Mouse (Mus musculus) 3134 (cell line): ENCODE data around the gene Etfa.
A peak's percentile ranks its signal among the peaks of the same experiment; 100 is the strongest.

Source experiments
- DNase-seq: peaks from one replicate; pipeline ENCODE4 v3.0.0-alpha.2; 2011; ENCODE audit warnings: low spot score; ENCODE audit not compliant: insufficient read length; ENCODE audit errors: extremely low read depth

Gene Etfa

DNA sequence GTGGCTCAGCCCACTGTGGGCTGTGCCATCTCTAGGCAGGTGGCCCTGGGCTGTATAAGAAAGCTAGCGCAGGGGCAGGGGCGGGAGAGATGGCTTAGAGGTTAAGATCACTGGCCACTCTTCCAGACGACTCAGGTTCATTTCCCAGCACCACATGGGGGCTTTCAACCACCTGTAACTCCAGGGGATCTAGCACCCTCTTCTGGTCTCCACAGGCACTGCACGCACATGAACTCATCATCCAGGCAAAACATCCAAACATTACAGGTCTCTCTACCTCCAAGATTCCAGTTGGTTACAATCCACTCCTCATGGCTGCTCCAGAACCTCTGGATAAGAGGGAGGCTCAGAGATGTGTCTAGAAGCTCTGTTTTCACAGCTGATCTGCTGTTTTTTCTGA is 13.7 kb upstream of the Etfa start:
- DNase-seq = no peak

DNA sequence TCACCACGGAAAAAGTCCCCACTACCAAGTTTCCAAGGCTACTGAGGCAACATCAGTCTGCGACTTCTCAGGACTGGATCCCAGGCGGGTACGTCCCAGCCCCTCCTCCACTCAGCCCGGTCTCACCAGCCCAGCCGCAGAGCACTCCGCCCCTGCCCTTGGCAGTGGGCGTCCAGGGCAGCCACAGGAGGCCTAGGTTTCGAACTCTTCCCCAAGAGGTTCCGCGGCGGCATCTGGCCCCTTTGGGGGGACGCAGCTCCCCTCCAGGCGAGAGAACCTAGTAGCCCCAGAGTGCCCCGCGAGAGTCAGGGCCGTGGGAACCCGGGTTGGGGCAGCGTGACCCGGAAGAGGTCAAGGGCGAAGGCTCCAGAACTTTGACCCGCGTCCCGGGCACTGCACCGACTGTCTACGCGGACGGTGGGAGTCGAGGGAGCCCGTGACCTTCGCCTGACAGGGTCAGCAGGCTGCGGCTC is 486 bp downstream of the Etfa start:
- DNase-seq = peak; percentile 81

DNA sequence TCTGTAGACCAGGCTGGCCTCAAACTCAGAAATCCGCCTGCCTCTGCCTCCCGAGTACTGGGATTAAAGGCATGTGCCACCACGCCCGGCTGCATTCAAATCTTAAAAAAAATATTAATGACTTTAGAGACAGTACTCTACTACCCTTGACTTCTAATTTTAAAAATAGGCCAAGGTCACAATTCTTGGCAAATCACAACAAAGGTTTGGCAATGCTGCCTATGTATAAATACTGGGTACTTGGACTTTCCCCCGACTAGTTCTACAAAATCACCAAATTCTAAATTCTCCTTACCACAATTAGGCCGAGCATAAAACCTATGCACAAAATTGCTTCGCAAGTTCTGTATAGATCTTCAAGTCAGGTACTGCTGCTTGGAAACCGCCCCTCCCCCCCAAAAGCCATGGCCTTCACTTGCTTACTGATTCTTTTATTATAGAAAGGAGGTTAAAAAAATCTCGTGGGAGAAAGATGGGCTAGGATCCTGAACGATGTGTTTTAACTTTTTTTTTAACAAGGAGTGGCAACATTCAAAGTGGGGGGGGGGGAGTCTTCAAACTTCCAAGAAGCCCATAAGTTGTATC is 1.3 kb downstream of the Etfa start:
- no peak for DNase-seq

DNA sequence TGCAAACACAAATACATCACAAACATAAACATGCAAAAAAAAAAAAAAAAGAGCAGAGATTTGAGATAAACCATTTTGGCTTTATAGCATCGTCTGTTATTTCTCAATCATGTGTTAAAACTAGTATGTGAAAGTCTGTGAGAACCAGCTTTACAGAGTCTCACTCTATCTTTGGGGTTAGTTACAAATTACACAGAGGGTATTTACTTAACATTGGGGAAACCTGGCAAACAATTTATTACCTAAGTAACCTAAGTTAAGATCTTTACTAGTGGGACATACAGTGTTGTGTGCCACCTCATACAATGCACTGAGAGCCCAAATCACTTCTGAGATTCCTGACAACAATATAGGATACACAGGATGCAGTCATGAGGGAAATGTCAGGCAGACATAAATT is 2.3 kb downstream of the Etfa start:
- DNase-seq = no peak

DNA sequence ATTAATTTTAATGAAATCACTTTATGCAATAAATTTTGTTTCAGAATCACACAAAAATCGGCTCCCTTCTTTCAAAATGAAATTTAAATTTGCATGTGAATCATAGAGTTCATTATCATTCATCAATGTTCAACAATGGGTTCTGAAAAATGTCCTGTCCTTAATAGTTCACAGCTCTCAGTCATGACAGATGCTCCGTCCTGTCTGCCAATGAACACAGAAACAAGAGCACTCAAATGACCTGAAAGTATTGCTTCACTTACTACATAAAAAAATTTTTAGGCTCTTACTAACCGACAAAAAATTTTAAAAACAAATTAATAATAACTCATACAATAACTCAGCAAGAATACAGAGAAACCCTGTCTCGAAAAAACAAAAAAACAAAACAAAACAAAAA is 3.3 kb downstream of the Etfa start:
- no peak for DNase-seq

DNA sequence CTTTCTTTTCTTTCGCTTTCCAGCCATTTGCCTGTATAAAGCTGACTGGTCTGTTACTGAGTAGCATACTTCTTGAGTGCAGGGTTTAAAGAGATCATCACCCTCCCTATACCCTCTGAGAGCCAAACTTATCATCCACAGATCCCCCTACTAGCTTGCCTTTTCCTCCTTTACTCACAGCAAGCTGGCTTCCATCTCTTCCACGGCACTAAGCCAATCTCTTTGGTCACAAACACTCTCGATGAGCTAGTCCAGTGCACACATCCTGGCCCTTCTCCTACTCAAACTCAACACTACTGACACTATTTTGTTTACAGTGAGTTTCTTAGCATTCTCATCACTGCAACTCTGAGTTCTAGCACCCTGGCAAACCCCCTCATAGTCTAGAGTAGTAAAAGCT is 4.1 kb downstream of the Etfa start:
- no peak for DNase-seq

DNA sequence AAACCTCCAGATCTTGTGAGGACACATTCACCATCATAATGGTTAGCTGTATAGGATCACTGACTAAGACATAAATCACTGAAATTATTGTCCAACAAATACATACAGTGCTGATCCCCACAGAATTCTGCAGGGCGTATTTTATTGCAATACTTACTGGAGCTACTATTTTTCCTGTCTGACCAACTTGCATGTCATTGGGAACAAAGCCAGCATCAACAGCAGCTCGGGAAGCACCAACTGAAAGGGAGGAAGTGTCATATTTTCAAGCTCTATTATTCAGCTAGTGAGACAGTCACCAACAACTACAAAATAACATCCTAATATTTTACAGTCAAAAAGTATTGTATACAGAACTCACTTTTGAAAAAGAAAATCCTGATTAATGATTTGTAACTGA is 29.9 kb downstream of the Etfa start:
- DNase-seq = no peak

DNA sequence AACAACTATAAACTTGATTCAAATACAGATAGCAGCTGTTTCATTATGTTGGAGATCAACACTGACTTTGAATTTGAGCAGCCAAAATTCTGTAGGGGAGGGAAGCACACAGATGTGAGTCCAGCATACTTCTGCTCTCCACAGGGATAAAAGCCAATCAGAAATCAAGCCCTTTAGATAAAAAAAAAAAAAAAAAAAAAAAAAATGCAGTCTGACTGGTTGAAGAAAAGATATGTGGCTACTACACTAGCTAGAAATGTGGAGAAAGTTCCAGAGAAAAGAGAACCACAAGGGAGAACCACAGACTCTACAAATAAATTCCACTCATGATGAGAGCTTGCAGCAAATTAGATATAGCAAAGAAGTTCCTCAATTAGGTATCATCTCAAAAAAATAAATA is 33.3 kb downstream of the Etfa start:
- no peak for DNase-seq

DNA sequence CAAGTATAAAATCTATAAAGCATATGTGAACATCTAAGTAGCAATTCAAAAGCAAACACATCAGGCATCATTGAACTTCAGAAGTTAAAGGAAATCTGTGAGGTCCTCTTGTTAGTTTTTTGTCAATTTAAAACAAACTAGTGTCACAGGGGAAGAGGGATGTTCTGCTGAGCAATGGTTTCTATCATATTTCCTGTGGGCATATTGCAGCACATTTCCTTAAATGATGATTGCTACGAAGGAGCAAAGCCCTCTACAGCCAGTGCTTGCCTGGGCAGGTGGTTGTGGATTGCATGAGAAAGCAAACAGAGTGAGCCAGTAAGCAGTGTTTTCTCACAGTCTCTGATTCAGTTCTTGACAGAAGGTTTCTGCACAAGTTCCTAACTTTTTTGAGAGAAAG is 36.0 kb downstream of the Etfa start:
- DNase-seq = no peak

DNA sequence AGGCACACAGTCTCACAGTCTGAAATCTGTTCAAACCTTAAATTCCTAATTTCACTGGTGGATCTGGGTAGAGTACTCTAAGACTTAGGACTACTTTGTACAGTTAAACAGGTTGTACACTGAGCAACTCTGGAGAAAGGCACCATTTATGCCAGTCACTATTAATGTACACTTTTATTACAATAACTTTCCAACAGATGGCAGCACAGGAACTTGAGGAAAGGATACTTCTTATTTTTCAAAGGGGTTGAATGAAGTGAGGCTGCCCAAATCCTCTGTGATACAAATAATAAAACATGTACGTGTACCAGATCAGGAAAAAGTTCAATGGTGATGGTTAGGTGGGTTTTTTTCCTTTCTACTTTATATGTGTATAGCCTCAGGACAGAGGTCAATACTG is 43.6 kb downstream of the Etfa start:
- no peak for DNase-seq

DNA sequence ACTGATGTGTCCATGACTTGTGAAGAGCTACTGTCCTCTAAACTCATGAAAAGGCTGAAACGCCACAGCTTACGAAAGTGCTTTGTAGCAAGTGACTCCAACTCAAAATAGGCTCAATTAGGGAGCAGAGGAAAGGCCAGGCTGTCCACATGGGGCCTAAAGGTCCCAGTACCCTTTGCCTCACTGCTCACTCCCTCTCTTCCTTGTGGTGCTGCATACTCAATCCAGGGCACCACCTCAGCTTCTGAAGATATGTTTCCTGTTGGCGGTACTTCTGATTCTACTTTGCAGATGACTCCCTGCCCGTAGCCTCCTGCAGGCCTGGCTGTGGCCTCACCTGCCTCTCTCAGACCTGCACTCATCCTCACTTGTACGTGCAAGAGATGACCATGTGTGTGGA is 58.7 kb downstream of the Etfa start:
- DNase-seq = no peak

DNA sequence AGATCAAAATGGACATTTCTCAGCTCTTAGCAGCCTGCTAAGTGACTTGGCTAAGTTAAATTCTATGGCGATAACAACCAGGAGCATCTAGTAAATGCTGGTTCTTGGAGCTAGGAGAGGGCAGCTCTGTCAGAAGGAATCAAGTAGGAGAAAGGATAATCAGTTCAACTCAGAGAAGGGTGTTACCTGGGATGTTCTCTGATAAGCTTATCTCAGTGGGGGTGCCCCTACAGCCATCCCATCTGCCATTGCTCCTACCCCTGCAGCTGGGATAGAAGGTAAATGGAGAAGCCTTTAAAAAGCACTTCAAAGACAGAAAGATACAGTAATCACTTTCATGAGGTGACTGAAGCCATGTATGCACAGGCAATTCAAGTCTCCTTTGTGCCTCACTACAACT is 59.1 kb downstream of the Etfa start:
- no peak for DNase-seq

DNA sequence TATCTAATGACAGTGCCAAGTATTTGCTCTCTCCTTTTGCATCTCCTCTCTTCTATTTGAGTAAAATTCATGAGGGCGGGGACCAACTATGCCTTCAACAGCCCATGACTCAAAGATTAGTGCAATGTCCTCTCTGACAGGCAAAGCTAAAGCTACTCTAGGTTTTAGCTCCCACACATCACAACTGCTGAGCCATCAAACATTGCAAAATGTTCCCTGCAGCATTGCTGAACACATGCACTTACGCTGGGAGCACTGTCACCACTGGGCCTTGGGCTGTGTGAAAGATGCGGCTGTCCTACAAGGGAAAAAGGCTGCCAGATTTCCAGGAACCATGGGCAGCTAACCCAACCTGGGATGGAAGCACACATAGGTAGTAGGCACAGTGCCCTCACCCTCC is 60.6 kb downstream of the Etfa start:
- no peak for DNase-seq

DNA sequence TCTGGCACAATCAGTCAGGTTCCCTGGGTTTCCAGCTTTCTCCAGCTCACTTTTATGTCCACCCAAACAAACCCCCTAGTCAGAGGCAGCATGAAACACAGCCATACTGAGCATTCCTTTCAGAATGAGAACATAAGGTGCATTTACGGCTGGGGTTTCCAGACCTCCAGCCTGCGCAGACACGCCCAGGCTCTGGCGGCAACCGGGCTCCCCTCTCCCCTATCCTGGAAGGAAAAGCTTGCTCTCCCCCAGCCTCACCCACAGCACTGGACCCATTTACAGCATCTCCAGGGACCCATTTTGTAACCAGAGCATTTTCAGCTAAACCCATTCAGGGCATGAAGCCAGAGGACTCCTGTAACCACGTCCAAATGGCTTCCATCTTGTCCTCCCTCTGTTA is 62.0 kb downstream of the Etfa start:
- DNase-seq = no peak

DNA sequence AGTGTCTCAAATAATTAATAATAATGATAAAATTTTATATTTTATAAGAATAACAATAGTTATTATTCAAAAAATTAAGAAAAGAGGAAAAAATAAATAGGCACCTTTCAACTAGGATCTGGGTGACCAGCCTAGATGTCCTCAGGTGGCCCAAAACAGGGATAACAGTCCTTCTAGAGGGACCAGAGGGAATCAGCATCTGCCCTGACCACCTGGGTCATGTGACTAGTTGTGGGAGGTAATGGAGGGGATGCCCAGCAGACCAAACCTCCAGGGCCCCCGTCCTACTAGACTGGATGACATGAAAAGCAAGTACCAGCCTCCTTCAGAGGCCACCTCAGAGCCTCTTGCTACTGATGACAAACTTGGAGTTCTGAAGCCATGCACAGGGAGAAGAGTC is 62.9 kb downstream of the Etfa start:
- no peak for DNase-seq

DNA sequence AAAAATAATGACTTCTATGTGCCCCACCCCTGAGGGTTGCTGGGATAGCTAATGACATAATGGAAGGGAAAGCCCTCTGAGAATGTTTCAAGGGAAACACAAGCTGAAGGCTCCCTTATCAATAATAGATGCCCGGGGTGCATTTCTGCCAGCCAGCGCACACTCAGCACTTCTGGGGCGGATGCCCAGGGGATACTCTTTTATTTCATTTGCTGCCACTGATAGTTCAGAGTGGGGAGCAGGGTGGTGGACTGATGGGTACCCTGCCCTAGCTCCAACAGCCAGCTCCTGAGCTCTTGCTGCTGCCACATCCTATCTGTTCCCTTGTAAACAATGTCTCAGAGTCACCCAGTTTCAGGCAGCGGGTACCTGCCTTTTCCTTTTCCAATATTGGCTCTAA is 64.5 kb downstream of the Etfa start:
- DNase-seq = no peak

DNA sequence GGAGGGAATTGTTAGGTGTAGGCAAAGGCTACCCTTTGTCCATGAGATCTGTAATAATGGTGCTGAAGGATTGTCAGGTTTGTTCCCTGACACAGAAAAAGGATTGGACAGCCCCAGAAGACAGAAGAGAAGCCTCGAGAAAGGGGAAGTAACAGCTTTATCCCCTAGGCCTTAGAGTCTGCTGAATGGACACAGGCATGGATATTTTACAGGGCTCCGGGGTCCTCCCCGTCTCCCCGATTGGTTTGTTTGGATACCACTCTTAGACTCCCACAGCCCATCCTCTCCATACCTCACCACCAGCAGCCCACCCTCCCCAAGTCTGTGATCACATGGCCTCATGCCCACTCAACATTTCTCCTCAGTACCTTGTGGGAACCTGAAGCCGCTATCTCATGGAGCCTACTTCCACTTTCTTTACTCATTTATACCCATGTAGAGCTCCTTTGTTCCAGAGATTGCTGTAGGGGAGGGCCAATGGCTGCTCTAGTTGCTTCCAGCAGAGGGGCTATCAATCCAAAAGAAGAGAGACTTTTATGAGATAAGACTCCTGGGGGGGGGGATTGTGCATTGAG is 72.8 kb downstream of the Etfa start:
- DNase-seq = no peak

DNA sequence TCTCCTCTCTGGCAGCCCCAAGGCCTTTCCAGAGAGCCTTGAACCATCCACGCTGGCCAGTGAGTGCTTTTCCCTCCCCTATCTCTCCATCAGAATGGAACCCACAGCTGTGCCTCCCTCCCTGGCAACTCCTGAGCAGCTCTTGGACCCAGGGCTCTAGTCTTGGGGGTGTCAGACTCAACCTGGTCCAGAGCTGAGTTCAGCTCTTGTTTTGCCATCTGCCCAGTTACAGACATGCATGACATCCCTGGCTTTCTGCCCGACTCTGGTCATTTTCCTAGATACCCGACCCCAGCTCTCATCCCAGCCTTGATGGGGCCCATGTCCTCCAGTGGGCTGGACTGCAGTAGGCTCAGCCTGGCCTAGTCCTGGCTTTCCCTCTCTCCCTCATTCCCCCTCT is 73.6 kb downstream of the Etfa start:
- no peak for DNase-seq

DNA sequence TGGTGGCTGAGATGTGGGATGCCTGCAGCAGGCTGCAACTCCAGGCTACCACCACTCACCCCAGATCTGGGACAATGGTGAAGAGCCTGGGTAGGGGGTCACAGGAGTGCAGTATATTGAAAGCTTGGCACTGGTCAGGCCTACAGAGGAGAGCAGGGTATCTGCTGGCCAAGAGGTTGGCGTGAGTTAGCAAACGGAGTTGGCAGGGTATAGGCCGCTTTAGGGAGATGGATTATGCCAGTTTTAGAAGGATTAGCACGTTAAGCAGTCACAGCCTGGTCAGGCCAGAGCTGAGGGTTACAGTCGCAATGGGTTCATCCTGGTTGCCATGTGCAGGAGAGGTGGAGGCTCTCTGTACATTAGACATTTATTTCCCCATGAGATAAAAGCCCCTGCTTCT is 78.2 kb downstream of the Etfa start:
- no peak for DNase-seq

DNA sequence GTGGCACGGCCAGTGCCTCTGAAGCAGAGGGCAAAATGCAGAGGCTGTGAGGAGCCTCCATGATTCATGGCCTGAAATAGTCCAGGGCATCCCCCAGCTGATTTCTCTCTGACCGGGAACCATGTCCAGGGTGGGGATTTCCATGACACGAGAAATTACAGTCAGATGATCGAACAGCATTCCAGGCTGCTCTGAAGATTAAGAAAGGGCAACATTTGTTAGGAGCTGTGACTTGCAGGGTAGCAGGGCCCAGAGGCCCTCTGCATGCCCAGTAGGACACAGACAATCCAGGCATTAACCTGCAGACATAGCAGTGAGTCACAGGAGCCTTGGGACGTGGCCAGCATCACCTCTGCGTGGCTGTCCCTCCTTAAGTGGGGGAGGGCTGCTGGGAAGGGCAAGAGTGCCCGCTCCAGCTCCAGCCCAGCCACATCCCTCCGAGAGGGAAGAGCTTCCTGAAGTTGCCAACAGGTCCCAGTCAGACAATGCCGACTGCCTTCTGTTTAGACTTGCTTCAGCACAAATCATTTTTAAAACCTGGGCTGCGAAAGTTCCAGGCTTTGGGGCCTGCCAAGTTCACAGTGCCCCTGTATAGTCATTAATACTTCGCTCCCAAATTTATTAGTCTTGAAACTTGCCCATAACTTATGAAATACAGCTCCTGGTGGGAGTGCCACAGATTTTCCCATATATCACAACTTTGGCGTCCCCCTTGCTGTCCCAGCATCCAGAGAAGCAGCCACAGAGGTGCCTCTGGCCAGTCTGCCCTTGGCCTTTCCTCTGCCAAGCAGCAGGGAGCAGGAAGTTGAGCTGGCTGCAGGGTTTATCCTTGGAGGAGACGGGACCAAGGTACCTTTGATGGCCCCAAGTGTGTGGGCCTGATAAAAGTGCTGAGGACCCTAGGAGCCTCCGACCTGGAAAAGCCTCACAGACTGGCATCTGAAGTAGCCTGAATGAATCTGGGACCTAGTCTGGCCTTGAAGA is 79.4 kb downstream of the Etfa start:
- peak; percentile 57 for DNase-seq

DNA sequence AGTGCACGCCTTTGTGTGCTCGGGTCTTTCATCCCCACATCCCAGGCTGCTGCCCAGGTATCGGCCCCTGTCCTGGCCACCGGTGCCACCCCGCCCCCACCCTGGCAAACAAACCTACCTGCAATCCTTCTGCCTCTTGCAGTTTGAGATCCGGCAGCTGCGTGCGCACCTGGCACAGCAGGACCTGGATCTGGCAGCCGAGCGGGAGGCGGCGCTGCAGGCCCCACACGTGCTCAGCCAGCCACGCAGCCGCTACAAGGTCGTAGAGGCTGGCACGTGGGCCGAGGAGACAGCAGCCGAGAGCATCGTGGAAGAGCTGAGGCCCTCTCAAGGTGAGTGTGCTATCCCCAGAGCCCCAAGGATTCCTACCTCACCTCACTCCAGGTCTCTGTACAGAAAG is 81.9 kb downstream of the Etfa start:
- no peak for DNase-seq
